Mouse (Mus musculus): ENCODE measurements around the gene 1700042G07Rik. TPM values are rescaled to one million over a fixed set of nuclear protein-coding genes. Genes with fewer than 3 reads are reported as not detected.
A peak's percentile ranks its signal among the peaks of the same experiment; 100 is the strongest.

1700042G07Rik gene
- polyA plus RNA-seq, 1 experiment from 2014 or later, result not detected

DNA sequence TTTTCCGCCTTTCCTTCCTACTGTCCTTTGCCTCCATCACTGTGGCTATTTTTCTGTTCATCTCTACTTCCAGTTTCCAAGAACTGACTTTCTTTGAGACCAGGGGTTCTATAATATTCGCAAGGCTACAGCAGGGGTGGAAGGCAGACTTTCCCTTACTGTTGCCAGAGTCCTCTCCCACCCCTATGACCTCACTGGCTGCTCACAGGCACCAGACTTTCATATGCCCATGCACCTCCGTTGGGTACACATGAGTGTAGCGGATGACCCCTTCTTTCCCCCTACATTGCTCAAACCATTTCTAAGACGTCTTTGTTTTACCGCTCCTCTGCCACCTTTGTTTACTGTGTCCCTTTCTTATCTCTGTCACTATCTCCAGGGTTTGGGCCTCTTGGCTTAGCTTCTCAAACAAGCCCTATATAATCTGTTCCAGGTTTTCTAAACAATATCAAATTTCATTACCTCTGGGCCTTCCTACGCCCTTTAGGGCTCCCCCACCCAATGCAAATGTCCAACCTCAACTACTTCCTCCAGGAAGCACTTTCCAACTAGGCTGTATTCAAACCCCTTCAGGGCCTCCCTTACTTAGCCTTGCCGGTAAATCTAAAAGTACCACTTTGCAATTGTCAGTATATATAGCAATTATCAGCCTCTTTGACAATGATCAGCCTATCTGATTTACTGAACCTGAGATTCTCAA, 7.3 kb upstream of the 1700042G07Rik start:
- peak; percentile 56 for ATAC-seq
- no peaks in the 10 kb centered on the region for H3K27me3 ChIP-seq (replicated peaks)
- peak overlapping the region; percentile 65 for H3K27ac ChIP-seq
- H3K9me3 ChIP-seq, result no peaks in the 10 kb centered on the region
- H3K4me2 ChIP-seq (replicated peaks), result peak overlapping the region; percentile 15; the same call in 1 of the 2 replicates
- H3K36me3 ChIP-seq, result no peaks in the 10 kb centered on the region
- no peak overlapping the region for H3K4me3 ChIP-seq (replicated peaks)
- no peak overlapping the region for H3K9ac ChIP-seq
- H3K4me1 ChIP-seq (replicated peaks), result peaks cover 18% of the 10 kb centered on the region; the same call in 1 of the 2 replicates
- 35% methylated on average over 8 of the region's 8 CpGs for WGBS

GRCm38 (mm10) chr4:116167404-116167803, 5.8 kb upstream of the 1700042G07Rik start, which contains the start of gene Tspan1:
Gene Tspan1, minus strand, starts transcription at chr4:116167601.
- Histone ChIP-seq H3K27ac (0 out of 2 replicates have a peak within 1 kb of the TSS, but pooled peaks have one; percentile 17), H3K9me3 (no peaks in the 10 kb centered on the region), H3K27me3 (replicated peaks) (no peaks in the 10 kb centered on the region), H3K9ac (no peak within 1 kb of the TSS), H3K4me2 (replicated peaks) (peak within 1 kb of the TSS; percentile 24; the same call in 1 of the 2 replicates), H3K4me1 (replicated peaks) (peaks cover 18% of the 10 kb centered on the region; the same call in 1 of the 2 replicates), H3K36me3 (no peaks in the 10 kb centered on the region), H3K4me3 (replicated peaks) (0 out of 2 replicates have a peak within 1 kb of the TSS, but pooled peaks have one; percentile 3)
- ATAC-seq, result peak; percentile 64
- WGBS, result 24% methylated on average over 7 of the region's 7 CpGs

GRCm38 (mm10) chr4:116168617-116169352, 4.4 kb upstream of the 1700042G07Rik start:
- WGBS, result 72% methylated on average over 8 of the region's 8 CpGs
- Histone ChIP-seq H3K4me2 (replicated peaks) (no peak overlapping the region), H3K36me3 (no peaks in the 10 kb centered on the region), H3K27ac (no peak overlapping the region), H3K27me3 (replicated peaks) (no peaks in the 10 kb centered on the region), H3K4me1 (replicated peaks) (peaks cover 18% of the 10 kb centered on the region; the same call in 1 of the 2 replicates), H3K9me3 (no peaks in the 10 kb centered on the region), H3K4me3 (replicated peaks) (no peak overlapping the region), H3K9ac (no peak overlapping the region)
- peak; percentile 9; the same call in 1 of the 2 replicates for ATAC-seq

DNA sequence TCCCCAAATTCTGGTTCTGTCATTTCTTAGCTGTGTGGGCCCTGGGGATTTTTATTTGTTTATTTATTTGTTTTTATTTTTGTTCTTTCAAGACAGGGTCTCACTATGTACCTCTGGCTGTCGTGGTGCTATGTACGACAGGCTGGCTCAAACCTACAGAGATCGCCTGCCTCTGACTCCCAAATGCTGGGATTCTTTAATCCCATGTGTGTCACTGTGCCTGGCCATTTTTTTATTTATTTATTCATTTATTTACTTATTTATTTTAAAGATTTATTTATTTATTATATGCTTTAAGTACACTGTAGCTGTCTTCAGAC, 3.9 kb upstream of the 1700042G07Rik start:
- H3K27me3 ChIP-seq (replicated peaks), result no peaks in the 10 kb centered on the region
- no peak overlapping the region for H3K9ac ChIP-seq
- no peak overlapping the region for H3K4me2 ChIP-seq (replicated peaks)
- H3K27ac ChIP-seq, result no peak overlapping the region
- ATAC-seq, result no peak
- peaks cover 20% of the 10 kb centered on the region for H3K4me1 ChIP-seq (replicated peaks)
- 82% methylated on average over 3 of the region's 3 CpGs for WGBS
- H3K9me3 ChIP-seq, result no peaks in the 10 kb centered on the region
- no peak overlapping the region for H3K4me3 ChIP-seq (replicated peaks)
- H3K36me3 ChIP-seq, result no peaks in the 10 kb centered on the region

DNA sequence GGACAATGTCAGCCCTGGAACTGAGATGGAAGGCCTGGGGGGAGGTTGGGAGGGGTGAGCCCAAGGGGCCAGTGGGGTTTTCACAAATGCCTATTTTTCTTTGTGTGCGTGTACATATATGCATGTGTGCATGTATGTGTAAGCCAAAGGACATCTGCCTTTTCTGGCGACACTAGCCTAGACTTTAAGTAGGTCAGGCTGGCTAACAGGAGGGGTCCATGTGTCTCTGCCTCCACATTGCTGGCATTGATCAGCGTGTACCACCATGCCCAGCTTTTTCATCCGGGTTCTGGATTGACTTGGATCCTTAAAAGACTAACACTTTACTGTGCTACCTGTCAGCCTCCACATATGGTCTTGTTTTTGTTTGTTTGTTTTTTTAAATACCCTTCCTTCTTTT, 580 bp downstream of the 1700042G07Rik start:
- Histone ChIP-seq H3K4me3 (replicated peaks) (no peak overlapping the region), H3K36me3 (no peaks in the 10 kb centered on the region), H3K27me3 (replicated peaks) (no peaks in the 10 kb centered on the region), H3K9ac (no peak overlapping the region), H3K4me2 (replicated peaks) (no peak overlapping the region), H3K27ac (no peak overlapping the region), H3K4me1 (replicated peaks) (peaks cover 26% of the 10 kb centered on the region), H3K9me3 (no peaks in the 10 kb centered on the region)
- 87% methylated on average over 4 of the region's 4 CpGs for WGBS
- ATAC-seq, result no peak

GRCm38 (mm10) chr4:116174466-116175116, 1.4 kb downstream of the 1700042G07Rik start:
- peak overlapping the region; percentile 5; the same call in 1 of the 2 replicates for H3K27ac ChIP-seq
- H3K4me1 ChIP-seq (replicated peaks), result peaks cover 26% of the 10 kb centered on the region
- no peaks in the 10 kb centered on the region for H3K27me3 ChIP-seq (replicated peaks)
- H3K36me3 ChIP-seq, result no peaks in the 10 kb centered on the region
- H3K9ac ChIP-seq, result no peak overlapping the region
- ATAC-seq, result 0 out of 2 replicates have a peak, but pooled peaks have one; percentile 2
- no peak overlapping the region for H3K4me2 ChIP-seq (replicated peaks)
- 37% methylated on average over 6 of the region's 6 CpGs for WGBS
- H3K9me3 ChIP-seq, result no peaks in the 10 kb centered on the region
- H3K4me3 ChIP-seq (replicated peaks), result no peak overlapping the region

DNA sequence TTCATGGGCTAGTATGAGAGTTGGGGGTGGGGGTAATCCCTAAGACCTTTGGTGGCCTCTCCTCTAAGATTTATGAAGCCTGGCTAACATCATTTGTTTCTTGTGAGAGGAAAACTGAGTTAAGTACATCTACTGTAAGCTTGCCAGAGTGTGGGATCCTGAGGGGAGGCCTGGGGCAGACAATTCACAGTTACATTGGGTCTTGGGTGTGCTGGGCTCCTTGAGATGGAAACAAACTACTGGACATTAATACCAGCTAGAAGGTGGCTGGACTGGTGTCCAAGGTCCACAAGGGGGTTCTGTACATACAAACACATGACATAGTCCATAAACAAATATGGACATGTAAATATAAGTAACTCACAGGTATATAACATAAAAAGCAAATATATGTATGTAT, 2.0 kb downstream of the 1700042G07Rik start:
- no peaks in the 10 kb centered on the region for H3K9me3 ChIP-seq
- no peak for ATAC-seq
- H3K4me3 ChIP-seq (replicated peaks), result no peak overlapping the region
- peaks cover 26% of the 10 kb centered on the region for H3K4me1 ChIP-seq (replicated peaks)
- no peak overlapping the region for H3K9ac ChIP-seq
- no peak overlapping the region for H3K27ac ChIP-seq
- H3K4me2 ChIP-seq (replicated peaks), result no peak overlapping the region
- H3K27me3 ChIP-seq (replicated peaks), result no peaks in the 10 kb centered on the region
- no peaks in the 10 kb centered on the region for H3K36me3 ChIP-seq

DNA sequence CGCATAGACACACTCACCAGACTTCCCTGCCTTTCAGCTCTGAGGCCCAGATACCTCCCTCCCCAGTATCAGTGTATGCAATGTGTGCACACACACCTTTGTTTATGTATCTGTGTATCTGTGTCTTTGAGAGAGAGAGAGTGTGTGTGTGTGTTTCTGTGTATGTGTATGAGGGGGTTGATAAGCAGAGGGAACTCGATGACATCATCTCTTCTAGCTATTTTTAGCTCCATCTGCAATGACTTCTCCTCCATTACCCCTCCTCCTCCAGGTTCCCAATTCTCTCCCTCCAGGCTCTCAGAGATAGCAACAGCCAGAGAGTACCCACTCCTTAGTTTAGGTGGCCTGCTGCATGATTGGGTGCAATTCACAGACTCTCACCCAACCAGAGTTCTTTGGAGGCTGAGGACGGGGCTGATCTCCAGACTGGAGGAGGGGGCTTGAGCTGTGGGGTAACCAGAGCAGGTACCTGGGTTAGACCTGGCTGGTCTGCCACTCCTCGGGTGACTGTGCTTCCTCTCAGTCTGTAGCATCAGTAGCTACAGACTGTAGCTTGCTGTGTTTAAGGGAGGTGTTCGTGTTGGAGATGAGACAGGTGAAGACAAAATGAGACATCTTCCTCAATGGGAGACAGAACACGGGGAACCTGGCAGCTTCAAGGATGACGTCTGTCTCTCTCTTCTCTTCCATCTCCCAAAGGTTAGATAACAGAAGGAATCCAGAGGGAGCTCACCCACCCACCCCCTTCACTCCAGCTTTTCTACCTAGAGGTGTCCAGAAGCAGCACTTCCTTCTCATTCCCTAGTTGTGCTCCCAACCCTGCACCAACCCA, 2.8 kb downstream of the 1700042G07Rik start:
- WGBS, result 43% methylated on average over 7 of the region's 7 CpGs
- H3K36me3 ChIP-seq, result no peaks in the 10 kb centered on the region
- peak overlapping the region; percentile 59 for H3K4me2 ChIP-seq (replicated peaks)
- no peaks in the 10 kb centered on the region for H3K9me3 ChIP-seq
- peaks cover 26% of the 10 kb centered on the region for H3K4me1 ChIP-seq (replicated peaks)
- H3K27ac ChIP-seq, result peak overlapping the region; percentile 84
- peak; percentile 27 for ATAC-seq
- H3K27me3 ChIP-seq (replicated peaks), result no peaks in the 10 kb centered on the region
- peak overlapping the region; percentile 16 for H3K4me3 ChIP-seq (replicated peaks)
- peak overlapping the region; percentile 23 for H3K9ac ChIP-seq

GRCm38 (mm10) chr4:116176543-116176988, 3.4 kb downstream of the 1700042G07Rik start:
- peak; percentile 86 for ATAC-seq
- 16% methylated on average over 10 of the region's 10 CpGs for WGBS
- Histone ChIP-seq H3K4me3 (replicated peaks) (peak overlapping the region; percentile 16), H3K4me1 (replicated peaks) (peaks cover 26% of the 10 kb centered on the region), H3K9me3 (no peaks in the 10 kb centered on the region), H3K9ac (peak overlapping the region; percentile 23), H3K27me3 (replicated peaks) (no peaks in the 10 kb centered on the region), H3K4me2 (replicated peaks) (peak overlapping the region; percentile 59), H3K27ac (peak overlapping the region; percentile 84), H3K36me3 (no peaks in the 10 kb centered on the region)

DNA sequence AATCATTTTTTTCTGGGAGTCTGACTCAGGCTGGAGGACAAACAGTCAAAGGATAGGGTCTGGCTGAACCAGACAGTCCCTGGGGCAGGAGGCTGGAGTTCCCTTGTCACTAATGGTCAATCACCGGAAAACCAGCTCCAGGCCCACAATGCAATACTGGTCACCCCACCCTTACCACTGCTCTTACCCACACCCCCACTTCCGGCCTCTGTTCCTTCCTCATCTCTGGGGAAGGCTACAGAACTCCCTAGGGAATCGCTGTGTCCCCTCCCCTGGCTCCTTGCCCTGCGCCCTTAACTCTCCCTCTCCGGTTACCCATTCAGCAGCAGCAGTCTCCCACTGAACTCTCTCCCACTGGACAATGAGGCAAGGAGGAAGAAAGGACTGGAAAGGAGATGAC, 4.0 kb downstream of the 1700042G07Rik start:
- Histone ChIP-seq H3K36me3 (no peaks in the 10 kb centered on the region), H3K9me3 (no peaks in the 10 kb centered on the region), H3K27ac (peak overlapping the region; percentile 84), H3K27me3 (replicated peaks) (no peaks in the 10 kb centered on the region), H3K4me2 (replicated peaks) (peak overlapping the region; percentile 59), H3K4me3 (replicated peaks) (no peak overlapping the region), H3K4me1 (replicated peaks) (peaks cover 26% of the 10 kb centered on the region), H3K9ac (peak overlapping the region; percentile 23; the same call in 1 of the 2 replicates)
- ATAC-seq, result peak; percentile 38
- 26% methylated on average over 5 of the region's 5 CpGs for WGBS

DNA sequence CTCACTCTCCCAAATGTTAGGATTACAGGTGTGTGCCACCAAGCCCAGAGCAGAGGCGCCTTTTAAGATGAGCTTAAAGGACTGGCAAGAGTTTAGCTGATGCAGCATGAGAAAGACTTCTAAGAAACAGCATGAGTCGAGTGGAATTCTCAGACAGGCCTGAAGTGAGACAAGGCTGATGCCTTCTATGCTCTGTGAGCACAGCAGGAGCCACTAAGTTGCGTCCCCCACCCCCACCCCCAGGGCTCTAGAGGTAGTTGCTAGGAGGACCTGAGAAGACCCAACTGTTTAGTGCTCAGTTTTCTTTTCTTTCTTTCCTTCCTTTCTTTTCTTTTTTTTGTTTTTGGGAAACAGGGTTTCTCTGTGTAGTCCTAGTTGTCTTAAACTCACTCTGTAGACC, 8.9 kb downstream of the 1700042G07Rik start:
- no peaks in the 10 kb centered on the region for H3K27me3 ChIP-seq (replicated peaks)
- no peak overlapping the region for H3K27ac ChIP-seq
- WGBS, result 69% methylated on average over 3 of the region's 3 CpGs
- no peaks in the 10 kb centered on the region for H3K36me3 ChIP-seq
- H3K4me3 ChIP-seq (replicated peaks), result no peak overlapping the region
- no peak for ATAC-seq
- no peak overlapping the region for H3K9ac ChIP-seq
- no peak overlapping the region for H3K4me2 ChIP-seq (replicated peaks)
- no peaks in the 10 kb centered on the region for H3K9me3 ChIP-seq
- peaks cover 4% of the 10 kb centered on the region for H3K4me1 ChIP-seq (replicated peaks)
